Mouse (Mus musculus) megakaryocyte progenitor cell, adult 5-6 weeks (primary cell): ENCODE data around the gene Zfp282. TPM values are rescaled to one million over a fixed set of nuclear protein-coding genes. Genes with fewer than 3 reads are reported as not detected.

Experiments
- ATAC-seq: replicated peaks from 2 replicates; pipeline ENCODE4 v1.8.0; 2016; ENCODE audit warnings: mild to moderate bottlenecking, moderate TSS enrichment, inconsistent platforms; ENCODE audit not compliant: poor library complexity
- total RNA-seq, 2 experiments: library from RNA; stranded (forward) in 1 of 2; stranded (reverse) in 1 of 2; fragments of 157-497, 149-512 nt in 1 of 2; fragments of 200-1000 nt in 1 of 2; gene quantifications; 2 replicates each; pipeline versions ENCODE4 v1.2.3 to v1.2.4; 2015 to 2017

Zfp282 gene
- total RNA-seq, 2 experiments from 2014 or later, result 7.6 to 12.2 TPM

- no peak for ATAC-seq
Measured at GRCm38 (mm10) chr6:47957816-47958215, 80.8 kb downstream of the Zfp282 start.

Other genes with a start within 250 kb of the Zfp282 start
- 158 and 161 TPM in 2 replicates for gene Pdia4, start 63.8 kb upstream of the Zfp282 start, total RNA-seq (2015)
- gene Pdia4, start 63.8 kb upstream of the Zfp282 start, total RNA-seq (2017), result 480 and 490 TPM in 2 replicates
- 0.81 and 1.5 TPM in 2 replicates for gene Zfp786, start 46.3 kb upstream of the Zfp282 start, total RNA-seq (2015)
- gene Zfp786, start 46.3 kb upstream of the Zfp282 start, total RNA-seq (2017), result 2.3 and 2.7 TPM in 2 replicates
- 18.2 and 24.0 TPM in 2 replicates for gene Zfp398, start 41.5 kb upstream of the Zfp282 start, total RNA-seq (2015)
- 13.7 and 18.3 TPM in 2 replicates for gene Zfp398, start 41.5 kb upstream of the Zfp282 start, total RNA-seq (2017)
- gene Zfp212, start 43.3 kb downstream of the Zfp282 start, total RNA-seq (2015), result 6.5 and 6.6 TPM in 2 replicates
- 6.8 and 10.4 TPM in 2 replicates for gene Zfp212, start 43.3 kb downstream of the Zfp282 start, total RNA-seq (2017)
- gene Zfp956, start 76.2 kb downstream of the Zfp282 start, total RNA-seq (2015), result 3.7 and 4.8 TPM in 2 replicates
- gene Zfp956, start 76.2 kb downstream of the Zfp282 start, total RNA-seq (2017), result 8.9 and 9.6 TPM in 2 replicates
- gene Zfp777, start 171.7 kb downstream of the Zfp282 start, total RNA-seq (2015), result 7.9 and 9.9 TPM in 2 replicates
- 23.0 and 40.7 TPM in 2 replicates for gene Zfp777, start 171.7 kb downstream of the Zfp282 start, total RNA-seq (2017)
- 23.2 and 25.1 TPM in 2 replicates for gene Zfp746, start 209.4 kb downstream of the Zfp282 start, total RNA-seq (2015)
- 20.9 and 21.4 TPM in 2 replicates for gene Zfp746, start 209.4 kb downstream of the Zfp282 start, total RNA-seq (2017)